Mouse (Mus musculus): ENCODE measurements around the gene Sdr42e1. TPM values are rescaled to one million over a fixed set of nuclear protein-coding genes. Genes with fewer than 3 reads are reported as not detected.

The Sdr42e1 gene
- polyA plus RNA-seq, 1 experiment from 2014 or later, result 1.0 TPM

Other genes starting within 250 kb of the Sdr42e1 start
- 14.8 and 17.4 TPM in 2 replicates for gene Plcg2, start 175.4 kb downstream of the Sdr42e1 start, polyA plus RNA-seq (2014; fragmentation: Nextera tagmentation; extraction: Ambion mirVana)
- 13.8 and 15.6 TPM in 2 replicates for gene Hsd17b2, start 28.2 kb upstream of the Sdr42e1 start, polyA plus RNA-seq (2014; fragmentation: Nextera tagmentation; extraction: Ambion mirVana)
- 83.7 and 89.8 TPM in 2 replicates for gene Mphosph6, start 128.3 kb upstream of the Sdr42e1 start, polyA plus RNA-seq (2014; fragmentation: Nextera tagmentation; extraction: Ambion mirVana)

Data from liver, embryonic 11.5 days (tissue).